Mouse (Mus musculus): ENCODE results near the gene Raet1e.
"Not testable (repeated sequence)": the region's sequence is repeated elsewhere in the genome, so short reads cannot be mapped to it uniquely, and the experiment has no call there.

The Raet1e gene

GRCm38 (mm10) chr10:22165328-22166003 is 7.1 kb downstream of the Raet1e start:
- not testable (repeated sequence) for DNase-seq

DNA sequence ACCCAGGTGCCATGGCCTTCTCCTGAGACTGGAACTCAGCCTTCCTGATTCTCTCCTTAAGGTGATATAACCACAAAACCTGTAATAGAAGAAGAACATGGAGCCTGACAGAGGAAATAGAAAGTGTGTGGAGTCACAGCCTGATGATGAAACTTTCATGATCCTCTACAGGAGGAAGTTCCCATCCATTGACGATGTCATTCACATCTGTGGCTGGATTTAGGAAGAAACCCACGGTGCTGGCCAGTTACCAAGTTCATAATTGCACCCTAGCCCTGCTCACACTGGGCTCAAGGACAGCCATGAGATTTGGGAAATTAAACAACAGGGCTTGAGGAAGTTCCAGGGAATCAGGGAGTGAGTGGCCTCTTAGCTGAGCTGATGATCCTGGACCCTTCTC is 7.7 kb downstream of the Raet1e start:
- not testable (repeated sequence) for DNase-seq

DNA sequence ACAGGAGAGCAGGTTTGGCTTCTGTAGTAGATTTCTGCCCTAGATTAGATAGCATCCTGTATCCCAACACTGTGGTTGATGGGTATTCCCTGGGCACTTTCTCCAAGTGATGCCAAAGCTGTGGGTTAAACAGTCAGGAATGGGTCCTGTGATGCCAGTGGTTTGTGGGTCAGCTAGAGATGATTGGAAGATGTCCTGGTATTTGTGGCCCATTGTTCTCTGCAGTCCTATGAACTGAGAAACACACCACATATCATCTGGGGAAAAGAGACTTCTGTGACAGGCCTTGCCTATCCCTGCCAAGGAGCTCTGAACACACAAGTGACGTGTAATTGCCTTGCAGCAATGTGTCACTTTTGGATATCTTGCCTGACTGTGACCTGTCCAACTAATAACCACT is 8.7 kb downstream of the Raet1e start:
- DNase-seq = not testable (repeated sequence)

GRCm38 (mm10) chr10:22169116-22169515 is 10.7 kb downstream of the Raet1e start:
- not testable (repeated sequence) for DNase-seq

GRCm38 (mm10) chr10:22172431-22173334 is 14.3 kb downstream of the Raet1e start:
- DNase-seq = not testable (repeated sequence)

DNA sequence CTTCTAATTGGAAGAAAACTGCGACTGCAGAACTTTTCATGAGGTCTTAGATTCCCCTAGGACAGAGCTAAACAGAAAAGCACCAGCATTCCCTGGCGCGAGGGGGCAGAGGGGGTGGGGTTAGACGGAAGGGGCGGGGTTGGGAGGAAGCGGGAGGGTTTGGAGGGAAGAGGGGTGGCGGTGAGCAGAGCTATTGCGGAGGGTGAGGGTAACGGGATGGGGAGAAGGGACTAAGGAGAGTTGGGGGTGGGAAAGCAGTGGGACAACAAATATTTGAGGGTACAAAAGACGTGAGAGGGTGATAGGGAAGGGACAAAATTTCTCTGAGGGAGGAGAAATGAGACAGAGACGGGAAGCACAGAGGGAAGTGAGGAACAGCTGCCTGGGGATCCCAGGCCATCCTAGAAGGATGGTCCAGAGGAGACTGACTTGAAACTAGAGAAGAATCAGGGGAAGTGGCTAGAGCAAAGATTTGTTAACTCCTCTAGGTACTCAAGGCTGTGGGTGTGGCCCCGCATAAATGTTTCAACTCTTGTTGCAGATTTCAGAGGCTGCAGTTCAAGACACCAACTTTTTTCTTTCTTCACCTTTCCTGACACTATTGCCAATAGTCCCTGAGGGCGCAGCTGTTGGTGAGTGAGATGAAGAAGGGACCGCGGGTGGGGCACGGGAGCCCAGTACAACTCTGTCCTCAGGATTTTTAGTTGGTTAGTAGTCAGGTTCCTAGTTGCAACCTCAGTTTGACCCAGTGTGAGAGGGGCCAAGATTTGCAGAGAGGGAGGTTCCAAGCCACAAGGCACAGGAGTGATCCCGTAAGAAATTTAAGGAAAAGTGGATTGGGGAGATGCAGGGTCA is 15.2 kb downstream of the Raet1e start:
- peak; percentile 37 for DNase-seq

GRCm38 (mm10) chr10:22174190-22174487 is 15.8 kb downstream of the Raet1e start:
- DNase-seq = not testable (repeated sequence)

DNA sequence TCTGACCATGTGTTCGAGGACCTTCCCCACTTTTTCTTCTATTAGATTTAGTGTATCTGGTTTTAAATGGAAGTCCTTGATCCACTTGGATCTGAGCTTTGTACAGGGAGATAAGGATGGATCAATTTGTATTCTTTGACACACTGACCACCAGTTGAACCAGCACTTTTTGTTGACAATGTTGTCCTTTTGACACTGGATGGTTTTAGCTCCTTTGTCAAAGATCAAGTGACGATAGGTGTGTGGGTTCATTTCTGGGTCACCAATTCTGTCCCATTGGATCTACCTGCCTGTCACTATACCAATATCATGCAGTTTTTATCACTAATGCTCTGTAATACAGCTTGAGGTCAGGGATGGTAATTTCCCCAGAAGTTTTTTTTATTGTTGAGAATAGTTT is 18.1 kb downstream of the Raet1e start:
- DNase-seq = not testable (repeated sequence)

GRCm38 (mm10) chr10:22191035-22191434 is 32.7 kb downstream of the Raet1e start:
- DNase-seq = peak; percentile 32

DNA sequence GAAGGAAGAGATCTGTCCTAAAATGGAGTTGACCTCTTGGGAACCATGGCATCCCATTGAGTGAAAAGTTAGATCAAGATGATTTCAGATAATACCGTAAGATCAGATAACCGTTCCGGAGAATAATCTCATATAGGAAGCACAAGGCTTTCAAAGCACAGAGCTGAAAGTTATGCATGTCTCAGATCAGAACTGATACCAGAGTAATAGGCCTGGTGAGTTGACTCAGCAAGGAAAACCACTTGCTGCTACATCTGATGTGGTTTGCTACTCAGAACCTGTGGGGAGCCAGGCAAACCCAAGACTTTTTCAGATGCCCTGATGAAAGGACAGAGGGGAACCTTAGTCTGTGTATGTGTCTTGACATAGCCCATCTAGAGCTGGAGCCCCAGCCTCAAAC is 43.0 kb downstream of the Raet1e start:
- not testable (repeated sequence) for DNase-seq

DNA sequence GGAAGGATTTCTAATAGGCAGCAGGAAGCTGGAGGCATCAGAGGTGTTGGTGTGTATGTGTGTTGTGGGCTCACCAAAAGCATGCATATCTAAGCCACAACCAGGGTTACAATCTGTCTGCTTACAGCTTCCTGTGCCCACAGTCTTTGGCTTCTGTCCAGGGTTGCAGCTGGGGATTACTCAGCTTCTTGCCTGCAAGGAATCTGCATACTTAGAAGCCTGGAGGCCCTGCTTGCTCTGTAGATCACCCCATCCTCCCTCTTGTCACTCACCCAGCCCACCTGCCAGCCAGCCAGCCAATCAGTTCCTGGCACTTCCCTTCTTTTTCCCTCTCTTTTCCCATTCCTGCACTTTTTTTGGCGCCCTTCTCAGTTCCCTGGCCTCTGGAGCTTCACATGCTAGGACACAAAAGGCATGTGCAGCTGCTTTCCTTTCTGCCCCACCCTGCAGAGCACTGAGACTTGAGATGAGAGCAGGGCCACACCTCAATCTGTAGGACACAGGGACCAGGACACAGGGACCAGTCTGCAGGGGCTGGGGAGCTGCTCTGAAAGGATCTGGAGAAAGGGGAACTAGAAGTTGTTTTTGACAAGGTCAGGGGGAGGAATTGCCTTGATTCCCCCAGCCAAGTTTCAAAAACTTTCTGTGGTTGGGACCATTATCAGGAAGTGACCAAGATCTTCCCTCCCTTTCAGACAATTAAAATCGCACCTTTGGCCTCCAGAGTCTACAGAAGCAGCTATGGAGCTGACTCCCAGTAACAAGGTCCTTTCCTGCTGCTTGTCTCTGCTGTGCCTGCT is 44.6 kb downstream of the Raet1e start:
- not testable (repeated sequence) for DNase-seq

- DNase-seq = not testable (repeated sequence)
Measured at GRCm38 (mm10) chr10:22206443-22206842, 48.1 kb downstream of the Raet1e start.

- peak; percentile 61 for DNase-seq
Measured at GRCm38 (mm10) chr10:22212012-22212696, 53.8 kb downstream of the Raet1e start.

DNA sequence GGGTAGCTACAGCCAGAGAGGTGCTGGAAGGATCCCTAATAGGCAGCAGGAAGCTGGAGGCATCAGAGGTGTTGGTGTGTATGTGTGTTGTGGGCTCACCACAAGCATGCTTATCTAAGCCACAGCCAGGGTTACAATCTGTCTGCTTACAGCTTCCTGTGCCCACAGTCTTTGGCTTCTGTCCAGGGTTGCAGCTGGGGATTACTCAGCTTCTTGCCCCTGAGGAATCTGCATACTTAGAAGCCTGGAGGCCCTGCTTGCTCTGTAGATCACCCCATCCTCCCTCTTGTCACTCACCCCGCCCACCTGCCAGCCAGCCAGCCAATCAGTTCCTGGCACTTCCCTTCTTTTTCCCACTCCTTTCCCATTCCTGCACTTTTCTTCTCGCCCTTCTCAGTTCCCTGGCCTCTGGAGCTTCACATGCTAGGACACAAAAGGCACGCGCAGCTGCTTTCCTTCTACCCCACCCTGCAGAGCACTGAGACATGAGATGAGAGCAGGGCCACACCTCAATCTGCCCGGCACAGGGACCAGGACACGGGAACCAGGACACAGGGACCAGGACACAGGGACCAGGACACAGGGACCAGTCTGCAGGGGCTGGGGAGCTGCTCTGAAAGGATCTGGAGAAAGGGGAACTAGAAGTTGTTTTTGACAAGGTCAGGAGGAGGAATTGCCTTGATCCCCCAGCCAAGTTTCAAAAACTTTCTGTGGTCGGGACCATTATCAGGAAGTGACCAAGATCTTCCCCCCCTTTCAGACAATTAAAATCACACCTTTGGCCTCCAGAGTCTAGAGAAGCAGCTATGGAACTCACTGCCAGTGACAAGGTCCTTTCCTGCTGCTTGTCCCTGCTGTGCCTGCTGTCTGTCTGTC is 65.3 kb downstream of the Raet1e start:
- not testable (repeated sequence) for DNase-seq

GRCm38 (mm10) chr10:22265060-22265459 is 106.7 kb downstream of the Raet1e start:
- DNase-seq = no peak

DNA sequence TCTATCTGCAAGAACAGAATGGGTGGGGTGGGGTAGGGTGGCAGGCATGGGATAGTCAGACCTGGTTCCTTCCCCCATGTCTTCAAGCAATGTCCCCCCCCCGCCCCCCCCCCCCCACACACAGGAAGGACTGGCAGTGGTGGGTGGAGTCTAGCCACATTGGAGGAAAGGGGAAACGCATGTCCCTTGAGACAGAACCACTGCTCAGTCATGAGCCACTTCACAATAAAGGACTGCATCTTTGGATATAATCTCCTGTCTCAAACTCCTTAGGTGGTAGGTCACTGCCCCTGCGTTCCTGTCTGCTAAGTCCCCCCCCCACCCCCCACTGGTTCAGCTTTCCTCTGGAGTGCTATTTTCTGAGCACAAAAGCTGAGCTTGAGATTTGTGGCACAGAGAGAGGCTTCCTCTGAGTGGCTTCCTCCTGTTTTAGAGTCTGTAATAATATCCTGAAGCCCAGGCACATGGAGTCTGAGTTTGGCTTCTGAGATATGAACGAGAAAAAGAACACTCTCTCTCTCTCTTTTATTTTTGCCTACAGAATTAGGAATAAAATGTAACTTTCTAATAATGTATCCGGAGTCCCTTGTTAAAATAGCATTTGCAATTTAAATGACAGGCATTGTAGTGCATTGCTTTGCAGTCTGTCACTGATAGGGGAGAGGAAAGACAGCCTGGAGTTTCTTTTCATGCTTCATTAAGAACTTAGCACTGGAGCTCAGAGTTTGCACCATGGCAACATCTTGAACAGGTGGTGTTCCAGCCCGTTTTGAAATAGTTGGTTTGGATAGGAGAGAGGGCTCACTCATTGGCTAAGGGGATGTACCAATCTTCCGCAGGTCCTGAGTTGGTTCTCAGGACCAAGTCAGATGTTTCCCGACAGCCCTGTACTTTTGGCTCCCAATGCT is 112.8 kb downstream of the Raet1e start:
- DNase-seq = peak; percentile 18

DNA sequence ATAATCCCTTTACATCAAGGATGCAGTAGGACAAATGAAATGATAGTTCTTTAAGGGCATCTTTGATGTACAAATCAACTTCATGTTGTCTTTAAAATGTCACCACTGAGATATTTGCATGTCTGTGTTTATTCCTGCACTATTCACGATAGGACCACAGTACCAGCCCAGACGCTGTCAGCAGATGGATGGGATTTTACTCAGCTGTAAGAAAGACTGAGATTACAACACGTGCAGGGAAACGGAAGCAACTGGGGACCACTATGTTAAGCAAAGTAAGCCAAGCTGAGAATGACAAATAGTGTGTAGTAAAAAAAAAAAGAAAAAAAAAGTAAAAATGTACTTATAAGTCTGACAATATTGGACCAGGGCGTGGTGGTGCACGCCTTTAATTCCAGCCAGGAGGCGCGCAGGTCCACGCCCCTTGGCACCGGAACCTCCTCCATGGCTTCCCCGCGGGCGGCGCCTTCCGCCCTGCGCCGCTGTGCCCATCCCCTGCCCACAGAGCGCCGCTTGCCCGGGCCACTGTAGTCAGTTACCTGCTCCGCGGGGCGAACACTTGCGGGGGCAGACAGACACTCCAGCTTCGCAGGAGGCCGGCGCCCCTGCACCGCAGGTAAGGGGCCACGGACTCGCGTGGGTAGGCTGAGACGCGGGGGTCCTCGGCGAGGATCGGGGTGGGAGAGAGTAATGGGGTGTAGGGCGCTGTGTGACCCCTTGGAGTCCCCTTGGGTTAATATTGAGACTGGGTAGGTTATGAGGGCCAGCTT is 114.7 kb downstream of the Raet1e start:
- DNase-seq = peak; percentile 45

- peak; percentile 47 for DNase-seq
Measured at GRCm38 (mm10) chr10:22273684-22274305, 115.4 kb downstream of the Raet1e start.
